Mouse (Mus musculus): ENCODE measurements at regions not wholly inside any gene's neighbourhood (a gene's known extent, or its start where the extent isn't known, plus 50 kb on each side); places are given as distances from the start of the nearest gene placed in this dataset.
"Not testable (repeated sequence)": the region's sequence is repeated elsewhere in the genome, so short reads cannot be mapped to it uniquely, and the experiment has no call there.

GRCm38 (mm10) chr1:105911714-105912113, 78.5 kb upstream of the Zcchc2 start:
- WGBS = 54% methylated on average over 3 of the region's 3 CpGs

GRCm38 (mm10) chr1:105921842-105922241, 68.4 kb upstream of the Zcchc2 start:
- Histone ChIP-seq H3K36me3 (ENCODE audit: control insufficient read depth, insufficient read depth, low read length) (no peaks in the 10 kb centered on the region), H3K4me1 (ENCODE audit: control insufficient read depth, insufficient read depth, low read length) (no peaks in the 10 kb centered on the region), H3K9ac (ENCODE audit: low read length) (no peak overlapping the region), H3K4me2 (ENCODE audit: low read depth, severe bottlenecking) (no peak overlapping the region), H3K27ac (replicated peaks; ENCODE audit: low read depth, low read length) (no peak overlapping the region), H3K27me3 (ENCODE audit: control insufficient read depth, insufficient read depth, low read length) (no peaks in the 10 kb centered on the region), H3K9me3 (ENCODE audit: control insufficient read depth, low read length) (no peaks in the 10 kb centered on the region), H3K4me3 (ENCODE audit: low read depth, low read length) (no peak overlapping the region)
- ATAC-seq (ENCODE audit: insufficient number of reproducible peaks, low FRiP score, low TSS enrichment, low read depth) (no peak), DNase-seq (ENCODE audit: low spot score) (no peak)
- 86% methylated on average over 4 of the region's 4 CpGs for WGBS

More at GRCm38 (mm10) chr1:105911714-105912113, 78.5 kb upstream of the Zcchc2 start:
- no peaks in the 10 kb centered on the region for H3K4me1 ChIP-seq (ENCODE audit: control insufficient read depth, insufficient read depth, low read length)
- no peak for ATAC-seq (ENCODE audit: insufficient number of reproducible peaks, low FRiP score, low TSS enrichment, low read depth)
- no peak for DNase-seq (ENCODE audit: low spot score)
- no peaks in the 10 kb centered on the region for H3K36me3 ChIP-seq (ENCODE audit: control insufficient read depth, insufficient read depth, low read length)
- no peak overlapping the region for H3K4me3 ChIP-seq (ENCODE audit: low read depth, low read length)
- H3K9me3 ChIP-seq (ENCODE audit: control insufficient read depth, low read length) = no peaks in the 10 kb centered on the region
- H3K27ac ChIP-seq (replicated peaks; ENCODE audit: low read depth, low read length) = no peak overlapping the region
- no peaks in the 10 kb centered on the region for H3K27me3 ChIP-seq (ENCODE audit: control insufficient read depth, insufficient read depth, low read length)
- no peak overlapping the region for H3K9ac ChIP-seq (ENCODE audit: low read length)
- H3K4me2 ChIP-seq (ENCODE audit: low read depth, severe bottlenecking) = no peak overlapping the region

GRCm38 (mm10) chr1:105922586-105922985, 67.6 kb upstream of the Zcchc2 start:
- no peak for ATAC-seq (ENCODE audit: insufficient number of reproducible peaks, low FRiP score, low TSS enrichment, low read depth)
- no peaks in the 10 kb centered on the region for H3K36me3 ChIP-seq (ENCODE audit: control insufficient read depth, insufficient read depth, low read length)

GRCm38 (mm10) chr1:105923001-105923400, 67.2 kb upstream of the Zcchc2 start:
- Histone ChIP-seq H3K4me1 (ENCODE audit: control insufficient read depth, insufficient read depth, low read length) (no peaks in the 10 kb centered on the region), H3K27me3 (ENCODE audit: control insufficient read depth, insufficient read depth, low read length) (no peaks in the 10 kb centered on the region), H3K36me3 (ENCODE audit: control insufficient read depth, insufficient read depth, low read length) (no peaks in the 10 kb centered on the region), H3K27ac (replicated peaks; ENCODE audit: low read depth, low read length) (no peak overlapping the region), H3K4me3 (ENCODE audit: low read depth, low read length) (no peak overlapping the region), H3K9ac (ENCODE audit: low read length) (no peak overlapping the region), H3K4me2 (ENCODE audit: low read depth, severe bottlenecking) (no peak overlapping the region), H3K9me3 (ENCODE audit: control insufficient read depth, low read length) (no peaks in the 10 kb centered on the region)
- WGBS = 81% methylated on average over 3 of the region's 3 CpGs
- ATAC-seq (ENCODE audit: insufficient number of reproducible peaks, low FRiP score, low TSS enrichment, low read depth) (no peak), DNase-seq (ENCODE audit: low spot score) (no peak)

More at GRCm38 (mm10) chr1:105922586-105922985, 67.6 kb upstream of the Zcchc2 start:
- Histone ChIP-seq H3K4me1 (ENCODE audit: control insufficient read depth, insufficient read depth, low read length) (no peaks in the 10 kb centered on the region), H3K9ac (ENCODE audit: low read length) (no peak overlapping the region), H3K4me3 (ENCODE audit: low read depth, low read length) (no peak overlapping the region), H3K4me2 (ENCODE audit: low read depth, severe bottlenecking) (no peak overlapping the region), H3K27ac (replicated peaks; ENCODE audit: low read depth, low read length) (no peak overlapping the region), H3K27me3 (ENCODE audit: control insufficient read depth, insufficient read depth, low read length) (no peaks in the 10 kb centered on the region), H3K9me3 (ENCODE audit: control insufficient read depth, low read length) (no peaks in the 10 kb centered on the region)
- no peak for DNase-seq (ENCODE audit: low spot score)

GRCm38 (mm10) chr1:105925617-105926370, 64.4 kb upstream of the Zcchc2 start:
- Histone ChIP-seq H3K4me2 (ENCODE audit: low read depth, severe bottlenecking) (no peak overlapping the region), H3K4me1 (ENCODE audit: control insufficient read depth, insufficient read depth, low read length) (no peaks in the 10 kb centered on the region), H3K27ac (replicated peaks; ENCODE audit: low read depth, low read length) (no peak overlapping the region), H3K27me3 (ENCODE audit: control insufficient read depth, insufficient read depth, low read length) (no peaks in the 10 kb centered on the region), H3K4me3 (ENCODE audit: low read depth, low read length) (no peak overlapping the region), H3K36me3 (ENCODE audit: control insufficient read depth, insufficient read depth, low read length) (no peaks in the 10 kb centered on the region), H3K9ac (ENCODE audit: low read length) (no peak overlapping the region), H3K9me3 (ENCODE audit: control insufficient read depth, low read length) (no peaks in the 10 kb centered on the region)
- no peak for ATAC-seq (ENCODE audit: insufficient number of reproducible peaks, low FRiP score, low TSS enrichment, low read depth)
- DNase-seq (ENCODE audit: low spot score) = no peak
- 80% methylated on average over 3 of the region's 3 CpGs for WGBS

- Histone ChIP-seq H3K27ac (replicated peaks; ENCODE audit: low read depth, low read length) (no peak overlapping the region), H3K9me3 (ENCODE audit: control insufficient read depth, low read length) (no peaks in the 10 kb centered on the region), H3K36me3 (ENCODE audit: control insufficient read depth, insufficient read depth, low read length) (no peaks in the 10 kb centered on the region), H3K27me3 (ENCODE audit: control insufficient read depth, insufficient read depth, low read length) (no peaks in the 10 kb centered on the region), H3K4me1 (ENCODE audit: control insufficient read depth, insufficient read depth, low read length) (no peaks in the 10 kb centered on the region), H3K4me2 (ENCODE audit: low read depth, severe bottlenecking) (no peak overlapping the region), H3K9ac (ENCODE audit: low read length) (no peak overlapping the region), H3K4me3 (ENCODE audit: low read depth, low read length) (no peak overlapping the region)
- DNase-seq (ENCODE audit: low spot score) (no peak), ATAC-seq (ENCODE audit: insufficient number of reproducible peaks, low FRiP score, low TSS enrichment, low read depth) (no peak)
- 97% methylated on average over 2 of the region's 2 CpGs for whole genome bisulfite sequencing
Observed at GRCm38 (mm10) chr1:105926871-105927270, 63.3 kb upstream of the Zcchc2 start.

GRCm38 (mm10) chr1:105930841-105931240, 59.4 kb upstream of the Zcchc2 start:
- DNase-seq (ENCODE audit: low spot score) (no peak), ATAC-seq (ENCODE audit: insufficient number of reproducible peaks, low FRiP score, low TSS enrichment, low read depth) (no peak)
- Histone ChIP-seq H3K4me1 (ENCODE audit: control insufficient read depth, insufficient read depth, low read length) (no peaks in the 10 kb centered on the region), H3K4me2 (ENCODE audit: low read depth, severe bottlenecking) (no peak overlapping the region), H3K27me3 (ENCODE audit: control insufficient read depth, insufficient read depth, low read length) (no peaks in the 10 kb centered on the region), H3K27ac (replicated peaks; ENCODE audit: low read depth, low read length) (no peak overlapping the region), H3K4me3 (ENCODE audit: low read depth, low read length) (no peak overlapping the region), H3K9me3 (ENCODE audit: control insufficient read depth, low read length) (no peaks in the 10 kb centered on the region), H3K36me3 (ENCODE audit: control insufficient read depth, insufficient read depth, low read length) (no peaks in the 10 kb centered on the region), H3K9ac (ENCODE audit: low read length) (no peak overlapping the region)

GRCm38 (mm10) chr1:105934171-105934570, 56.0 kb upstream of the Zcchc2 start:
- H3K4me2 ChIP-seq (ENCODE audit: low read depth, severe bottlenecking); DNase-seq (ENCODE audit: low spot score); H3K9ac ChIP-seq (ENCODE audit: low read length); H3K4me1 ChIP-seq (ENCODE audit: control insufficient read depth, insufficient read depth, low read length); H3K4me3 ChIP-seq (ENCODE audit: low read depth, low read length); H3K27ac ChIP-seq (replicated peaks; ENCODE audit: low read depth, low read length); H3K36me3 ChIP-seq (ENCODE audit: control insufficient read depth, insufficient read depth, low read length); ATAC-seq (ENCODE audit: insufficient number of reproducible peaks, low FRiP score, low TSS enrichment, low read depth); H3K9me3 ChIP-seq (ENCODE audit: control insufficient read depth, low read length); H3K27me3 ChIP-seq (ENCODE audit: control insufficient read depth, insufficient read depth, low read length): not testable (repeated sequence)
- WGBS = 97% methylated on average over 2 of the region's 2 CpGs
